Mouse (Mus musculus) CD4-positive helper T cell, adult 2 months (primary cell): ENCODE measurements around the gene Gpr155.

Source experiments
- DNase-seq: peaks from one replicate; pipeline ENCODE4 v3.0.0-alpha.2; 2012; ENCODE audit warnings: low read depth, missing footprints, low spot score

The Gpr155 gene

GRCm38 (mm10) chr2:73319218-73319617 is 67.2 kb downstream of the Gpr155 start:
- no peak for DNase-seq

- no peak for DNase-seq
Measured at GRCm38 (mm10) chr2:73317426-73317825, 68.9 kb downstream of the Gpr155 start.

GRCm38 (mm10) chr2:73314311-73314710 is 72.1 kb downstream of the Gpr155 start:
- no peak for DNase-seq

- DNase-seq: peak; percentile 75
Measured at GRCm38 (mm10) chr2:73313117-73313501, 73.3 kb downstream of the Gpr155 start.

- peak; percentile 99 for DNase-seq
Measured at GRCm38 (mm10) chr2:73312152-73313116, 73.9 kb downstream of the Gpr155 start, which contains the start of the genes Scrn3 and Cir1. Gene Scrn3 (plus strand): TSS chr2:73312601. Gene Cir1 (minus strand): TSS chr2:73312701.

- no peak for DNase-seq
Measured at GRCm38 (mm10) chr2:73306006-73306405, 80.4 kb downstream of the Gpr155 start.

- DNase-seq: no peak
Measured at GRCm38 (mm10) chr2:73304506-73304905, 81.9 kb downstream of the Gpr155 start.

- DNase-seq: no peak
Measured at GRCm38 (mm10) chr2:73302722-73303121, 83.7 kb downstream of the Gpr155 start.

- DNase-seq: no peak
Measured at GRCm38 (mm10) chr2:73301979-73302378, 84.4 kb downstream of the Gpr155 start.

GRCm38 (mm10) chr2:73298841-73299240 is 87.5 kb downstream of the Gpr155 start:
- DNase-seq: no peak

GRCm38 (mm10) chr2:73298154-73298553 is 88.2 kb downstream of the Gpr155 start:
- DNase-seq: peak; percentile 15

GRCm38 (mm10) chr2:73295023-73295422 is 91.3 kb downstream of the Gpr155 start:
- DNase-seq: no peak
